Mouse (Mus musculus) cerebellum, adult 2 months (tissue): ENCODE measurements around the gene Iffo2. TPM values are rescaled to one million over a fixed set of nuclear protein-coding genes. Genes with fewer than 3 reads are reported as not detected.

ENCODE experiments used
- DNase-seq, 2 experiments: peaks; one replicate each; pipeline ENCODE4 v3.0.0; 2021
- H3K27ac ChIP-seq: fragments of 200-500 bp; 2 replicates; pipeline ENCODE4 v1.5.1; 2012; ENCODE audit warnings: low read length, control low read depth, inconsistent platforms; ENCODE audit not compliant: insufficient read depth
- H3K27me3 ChIP-seq: fragments of 200-500 bp; 2 replicates; pipeline ENCODE4 v1.6.1; 2012; ENCODE audit warnings: inconsistent platforms, mild to moderate bottlenecking, low read length, moderate library complexity; ENCODE audit not compliant: control insufficient read depth, insufficient read depth
- H3K4me1 ChIP-seq: fragments of 200-500 bp; 2 replicates; pipeline ENCODE4 v1.6.1; 2011; ENCODE audit warnings: low read length; ENCODE audit not compliant: control insufficient read depth, insufficient read depth
- H3K4me3 ChIP-seq: fragments of 200-500 bp; replicated peaks from 2 replicates; pipeline ENCODE3; 2011; ENCODE audit warnings: mild to moderate bottlenecking, low read depth, low read length, control low read depth; ENCODE audit not compliant: insufficient read depth
- CTCF ChIP-seq: fragments of 200-500 bp; IDR thresholded peaks from 2 replicates; pipeline ENCODE4 v1.5.1; 2011; ENCODE audit warnings: low read depth, mild to moderate bottlenecking, control low read depth, low read length, moderate library complexity, borderline replicate concordance; ENCODE audit not compliant: insufficient read depth
- POLR2A ChIP-seq: fragments of 200-500 bp; IDR thresholded peaks from 2 replicates; pipeline ENCODE4 v1.6.1; 2011; ENCODE audit warnings: low read length, control low read depth, borderline replicate concordance; ENCODE audit not compliant: insufficient read depth
- WGBS: fragments of 180-500 bp; shearing (Covaris S2); methylation state at CpG from one replicate; pipeline ENCODE4 v1.1.7; 2018; 5-methylcytosine and 5-hydroxymethylcytosine counted together
- polyA plus RNA-seq: library from polyadenylated mRNA; depleted of rRNA; stranded (reverse); fragments of >200 nt; gene quantifications from 2 replicates; pipeline ENCODE4 v1.2.3, GENCODE M21; 2012

The Iffo2 gene
- polyA plus RNA-seq, 1 experiment, result 19.1 TPM

DNA sequence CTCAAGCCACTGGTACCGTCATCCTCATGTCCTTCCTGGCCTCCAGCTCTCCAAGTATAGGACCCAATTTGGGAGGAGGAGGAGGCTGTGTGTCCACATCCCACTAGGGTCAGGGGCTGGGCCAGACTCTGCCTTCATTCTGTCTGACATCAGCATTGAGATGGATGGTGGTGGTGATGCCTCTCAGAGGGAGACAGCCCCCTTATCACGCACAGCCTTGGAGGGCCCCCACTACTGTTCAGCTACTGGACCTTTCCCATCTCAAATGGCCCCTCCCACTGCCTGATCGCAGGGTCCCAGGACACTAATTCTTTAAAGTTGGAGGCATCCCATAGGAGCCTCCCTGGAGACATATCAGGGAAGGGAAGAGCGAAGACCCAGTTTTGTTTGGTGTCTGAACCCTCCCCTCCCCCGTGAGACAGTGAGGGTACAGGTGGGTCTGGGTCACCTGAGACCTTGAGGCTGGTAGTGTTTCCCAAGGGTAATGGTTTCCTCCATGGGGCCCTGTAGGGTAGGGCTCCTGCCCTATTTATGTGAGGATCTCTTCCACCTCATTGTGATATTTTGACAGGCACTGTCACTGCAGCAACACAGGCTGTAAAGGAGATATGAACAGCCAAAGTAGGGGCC, 38.7 kb upstream of the Iffo2 start:
- no peaks in the 10 kb centered on the region for H3K27me3 ChIP-seq
- DNase-seq, result no peak
- H3K27ac ChIP-seq, result no peak overlapping the region
- peaks cover 54% of the 10 kb centered on the region for H3K4me1 ChIP-seq
- no peak for TF ChIP-seq CTCF
- no peak for TF ChIP-seq POLR2A
- H3K4me3 ChIP-seq, result no peak overlapping the region
- WGBS, result 89% methylated on average over 5 of the region's 5 CpGs

DNA sequence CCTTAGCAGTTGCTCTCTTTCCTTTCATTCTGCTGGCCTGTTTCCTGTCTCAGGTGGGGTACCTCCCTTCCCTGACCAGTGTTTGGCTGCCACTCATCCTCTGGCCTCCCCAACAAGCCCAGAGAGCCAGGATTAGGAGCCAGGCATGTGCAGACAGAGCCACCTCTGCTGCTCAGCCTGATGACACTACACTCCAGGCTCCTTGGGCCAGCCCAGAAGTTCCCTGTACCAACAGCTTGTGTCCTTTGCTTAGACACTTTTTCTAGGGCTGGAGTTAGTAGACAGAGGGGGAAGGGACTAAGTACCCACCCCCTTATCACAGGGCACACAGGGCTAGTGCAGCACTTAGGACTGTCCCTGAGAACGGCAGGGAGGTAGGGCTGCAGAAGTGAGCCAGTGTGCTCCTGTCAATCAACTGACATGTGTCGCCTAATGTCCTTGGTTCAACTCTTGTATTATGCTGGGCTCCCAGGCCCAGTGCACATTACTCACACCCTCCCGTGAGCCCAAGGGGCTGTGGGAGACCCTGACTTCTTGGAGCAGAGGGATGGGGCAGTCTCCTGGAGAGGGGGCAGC, 38.0 kb upstream of the Iffo2 start:
- H3K4me3 ChIP-seq, result no peak overlapping the region
- TF ChIP-seq CTCF (no peak), POLR2A (no peak)
- WGBS, result 72% methylated on average over 3 of the region's 3 CpGs
- peaks cover 51% of the 10 kb centered on the region for H3K4me1 ChIP-seq
- no peaks in the 10 kb centered on the region for H3K27me3 ChIP-seq
- H3K27ac ChIP-seq, result no peak overlapping the region
- DNase-seq, result no peak

DNA sequence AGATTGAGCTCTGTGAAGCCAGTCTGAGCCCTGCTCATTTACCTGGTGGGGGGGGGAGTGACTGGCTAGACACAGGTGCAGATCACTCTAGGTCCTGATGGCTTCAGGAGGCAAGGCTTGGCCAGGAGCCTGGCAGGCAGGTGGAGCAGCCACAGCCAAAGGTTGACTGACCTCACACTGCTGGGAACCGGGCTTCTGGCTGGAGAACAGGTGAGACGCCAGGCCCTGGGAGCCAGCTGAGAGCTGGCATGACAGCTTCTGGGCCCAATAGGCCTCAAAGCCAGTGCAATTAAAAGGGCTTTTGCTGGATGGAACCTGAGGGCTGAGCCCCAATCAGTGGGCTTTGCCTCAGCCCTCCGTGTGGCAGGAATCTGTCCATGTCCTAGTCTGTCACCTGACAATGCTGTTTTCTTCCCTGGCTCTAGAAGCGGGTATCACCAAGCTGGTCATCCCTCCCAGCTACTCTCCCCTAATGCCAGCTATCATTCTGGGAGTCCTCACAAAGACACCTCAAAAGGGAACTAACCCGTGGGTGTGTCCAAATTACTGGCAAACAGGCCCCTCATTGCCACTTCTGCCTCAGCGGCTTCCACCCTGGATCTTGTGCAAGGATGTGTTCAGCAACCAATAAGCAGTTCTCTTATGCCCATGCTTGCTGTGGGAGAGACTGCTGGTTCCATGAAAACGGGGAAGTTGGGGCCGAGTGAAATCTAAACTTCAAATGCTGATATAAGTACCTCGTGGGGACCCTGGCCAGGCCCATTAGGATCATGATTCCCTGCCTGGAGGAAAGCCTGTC, 36.9 kb upstream of the Iffo2 start:
- TF ChIP-seq CTCF (no peak), POLR2A (no peak)
- 37% methylated on average over 9 of the region's 9 CpGs for WGBS
- no peaks in the 10 kb centered on the region for H3K27me3 ChIP-seq
- H3K4me1 ChIP-seq, result peaks cover 50% of the 10 kb centered on the region
- peak; percentile 78 to 87 for DNase-seq
- no peak overlapping the region for H3K27ac ChIP-seq
- no peak overlapping the region for H3K4me3 ChIP-seq

- no peak for TF ChIP-seq CTCF
- no peak for TF ChIP-seq POLR2A
- Histone ChIP-seq H3K27ac (no peak overlapping the region), H3K27me3 (no peaks in the 10 kb centered on the region), H3K4me3 (no peak overlapping the region), H3K4me1 (peaks cover 14% of the 10 kb centered on the region)
- 7% methylated on average over 14 of the region's 14 CpGs for WGBS
- DNase-seq, result peak; percentile 57
These were observed 29.5 kb upstream of the Iffo2 start for GRCm38 (mm10) chr4:139500814-139501213.

DNA sequence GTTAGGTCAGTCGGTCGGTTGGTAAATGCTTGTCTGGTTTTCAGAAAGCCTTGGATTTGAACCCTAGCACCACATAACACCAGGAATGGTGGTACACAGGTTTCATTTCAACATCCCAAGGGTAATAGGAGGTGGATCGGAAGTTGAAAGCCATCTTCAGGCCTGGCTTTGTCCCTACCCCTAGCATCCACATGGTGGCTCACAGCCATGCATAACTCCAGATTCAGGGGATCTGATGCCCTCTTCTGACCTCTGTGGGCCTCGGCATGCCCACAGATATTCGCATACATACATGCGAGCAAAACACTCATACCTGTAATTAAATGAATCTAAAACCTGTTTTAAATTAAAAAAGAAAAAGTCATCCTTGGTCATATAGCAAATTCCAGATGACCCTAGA, 28.6 kb upstream of the Iffo2 start:
- Histone ChIP-seq H3K27me3 (no peaks in the 10 kb centered on the region), H3K4me1 (peaks cover 14% of the 10 kb centered on the region), H3K27ac (no peak overlapping the region), H3K4me3 (no peak overlapping the region)
- TF ChIP-seq CTCF (peak; percentile 13; the same call in 1 of the 2 replicates), POLR2A (no peak)
- WGBS, result 88% methylated on average over 6 of the region's 6 CpGs
- DNase-seq, result no peak

GRCm38 (mm10) chr4:139503919-139504318, 26.4 kb upstream of the Iffo2 start:
- Histone ChIP-seq H3K27ac (no peak overlapping the region), H3K27me3 (no peaks in the 10 kb centered on the region), H3K4me3 (no peak overlapping the region), H3K4me1 (peaks cover 14% of the 10 kb centered on the region)
- DNase-seq, result no peak
- WGBS, result 93% methylated on average over 8 of the region's 8 CpGs
- TF ChIP-seq CTCF (no peak), POLR2A (no peak)

DNA sequence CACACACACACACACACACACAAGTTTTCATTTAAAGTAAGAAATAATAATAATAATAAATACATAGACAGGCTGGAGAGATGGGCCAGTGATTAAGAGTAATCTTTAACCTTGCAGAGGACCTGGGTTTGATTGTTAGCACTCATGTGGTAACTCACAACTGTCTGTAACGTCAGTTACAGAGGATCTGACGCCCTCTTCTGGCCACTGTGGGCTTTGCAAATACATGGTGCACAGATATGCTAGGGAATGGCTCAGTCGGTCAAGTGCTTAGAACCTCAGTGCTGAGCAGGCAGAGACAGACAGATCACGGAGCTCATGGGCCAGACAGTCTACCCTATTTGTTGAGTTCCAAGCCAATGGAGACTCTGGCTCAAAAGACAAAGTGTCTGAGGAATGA, 24.6 kb upstream of the Iffo2 start:
- Histone ChIP-seq H3K27ac (no peak overlapping the region), H3K4me1 (peaks cover 6% of the 10 kb centered on the region), H3K27me3 (no peaks in the 10 kb centered on the region), H3K4me3 (no peak overlapping the region)
- TF ChIP-seq POLR2A, result no peak
- no peak for TF ChIP-seq CTCF
- 80% methylated on average over 4 of the region's 4 CpGs for WGBS
- no peak for DNase-seq

DNA sequence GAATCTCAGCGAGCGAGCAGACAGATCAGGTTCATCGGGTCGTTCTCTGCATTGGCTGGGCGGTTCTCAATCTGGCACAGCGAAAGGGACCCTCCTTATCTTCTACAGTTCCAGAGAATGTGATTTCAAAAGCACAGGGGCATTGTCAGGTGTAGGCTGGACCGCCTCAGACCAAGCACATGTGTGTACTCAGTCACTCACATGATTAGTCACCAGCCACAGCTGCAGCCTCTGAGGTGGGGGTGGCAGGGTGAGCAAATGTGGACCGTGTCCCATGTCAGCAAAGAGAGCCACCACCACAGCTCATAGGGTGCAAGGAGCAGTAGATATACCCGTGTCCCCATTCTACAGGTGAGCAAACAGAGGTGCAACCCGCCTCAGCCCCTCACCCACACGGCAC, 23.6 kb upstream of the Iffo2 start:
- TF ChIP-seq CTCF, result no peak
- TF ChIP-seq POLR2A, result no peak
- no peak for DNase-seq
- H3K27ac ChIP-seq, result no peak overlapping the region
- no peaks in the 10 kb centered on the region for H3K4me1 ChIP-seq
- 91% methylated on average over 11 of the region's 11 CpGs for WGBS
- no peak overlapping the region for H3K4me3 ChIP-seq
- no peaks in the 10 kb centered on the region for H3K27me3 ChIP-seq
